Mouse (Mus musculus) CD4-positive, CD25-positive, alpha-beta regulatory T cell, adult 4 months (primary cell): ENCODE measurements at regions not wholly inside any gene's neighbourhood (a gene's known extent, or its start where the extent isn't known, plus 50 kb on each side); places are given as distances from the start of the nearest gene placed in this dataset.

Experiments
- ATAC-seq: one replicate; pipeline ENCODE4 v1.8.0; 2017

- ATAC-seq: peak; percentile 6
Measured at GRCm38 (mm10) chr4:95105424-95105823, 53.4 kb upstream of the Jun start.

GRCm38 (mm10) chr4:95105926-95106622 is 54.1 kb upstream of the Jun start:
- peak; percentile 81 for ATAC-seq

GRCm38 (mm10) chr4:95106881-95107665 is 55.1 kb upstream of the Jun start:
- peak; percentile 47 for ATAC-seq

- no peak for ATAC-seq
Measured at GRCm38 (mm10) chr4:95108811-95109210, 56.8 kb upstream of the Jun start.

- no peak for ATAC-seq
Measured at GRCm38 (mm10) chr4:95110828-95111227, 58.8 kb upstream of the Jun start.

GRCm38 (mm10) chr4:95117158-95117681 is 65.2 kb upstream of the Jun start:
- peak; percentile 99 for ATAC-seq

- no peak for ATAC-seq
Measured at GRCm38 (mm10) chr4:95120876-95121275, 68.9 kb upstream of the Jun start.

GRCm38 (mm10) chr4:95125346-95125745 is 73.3 kb upstream of the Jun start:
- no peak for ATAC-seq

GRCm38 (mm10) chr4:95127970-95128369 is 75.9 kb upstream of the Jun start:
- no peak for ATAC-seq

- no peak for ATAC-seq
Measured at GRCm38 (mm10) chr4:95133815-95134214, 81.8 kb upstream of the Jun start.

- ATAC-seq: no peak
Measured at GRCm38 (mm10) chr4:95134611-95135010, 82.6 kb upstream of the Jun start.

GRCm38 (mm10) chr4:95137413-95138143 is 85.6 kb upstream of the Jun start:
- no peak for ATAC-seq

- no peak for ATAC-seq
Measured at GRCm38 (mm10) chr4:95138676-95139075, 86.7 kb upstream of the Jun start.

GRCm38 (mm10) chr4:95141253-95141652 is 89.2 kb upstream of the Jun start:
- no peak for ATAC-seq

GRCm38 (mm10) chr4:95143130-95143529 is 91.1 kb upstream of the Jun start:
- ATAC-seq: no peak

GRCm38 (mm10) chr4:95143668-95144067 is 91.6 kb upstream of the Jun start:
- no peak for ATAC-seq

- no peak for ATAC-seq
Measured at GRCm38 (mm10) chr4:95144440-95144839, 92.4 kb upstream of the Jun start.

- no peak for ATAC-seq
Measured at GRCm38 (mm10) chr4:95146268-95146667, 94.2 kb upstream of the Jun start.

GRCm38 (mm10) chr4:95148665-95149064 is 96.6 kb upstream of the Jun start:
- no peak for ATAC-seq

- no peak for ATAC-seq
Measured at GRCm38 (mm10) chr4:95151678-95152077, 99.7 kb upstream of the Jun start.

GRCm38 (mm10) chr4:95152431-95153115 is 100.6 kb upstream of the Jun start:
- ATAC-seq: no peak

- no peak for ATAC-seq
Measured at GRCm38 (mm10) chr4:95153737-95154287, 101.8 kb upstream of the Jun start.
